Mouse (Mus musculus) T-helper 17 cell (primary cell): ENCODE measurements around the gene Morn1.

ENCODE experiments used
- in situ Hi-C, 2 experiments: fragments of 300-600 bp; cut with MboI, MseI; formaldehyde crosslinking; loops; 1 replicate in 1 of 2; 2 replicates in 1 of 2; pipeline ENCODE4 v1.15.1; 2025; ENCODE audit warnings: high pct_unique_total_duplicates in 2 of 2

The Morn1 gene

GRCm38 (mm10) chr4:155138451-155138850 is 52.1 kb downstream of the Morn1 start:
- in situ Hi-C loops = no loop called here

GRCm38 (mm10) chr4:155139281-155140045 is 53.1 kb downstream of the Morn1 start:
- in situ Hi-C loops = no loop called here

GRCm38 (mm10) chr4:155140150-155140549 is 53.8 kb downstream of the Morn1 start:
- in situ Hi-C loops = no loop called here

GRCm38 (mm10) chr4:155140795-155141265 is 54.5 kb downstream of the Morn1 start:
- in situ Hi-C loops = no loop called here

- in situ Hi-C loops = no loop called here
Observed at GRCm38 (mm10) chr4:155142836-155143235, 56.5 kb downstream of the Morn1 start.

- in situ Hi-C loops = no loop called here
Observed at GRCm38 (mm10) chr4:155143411-155143810, 57.0 kb downstream of the Morn1 start.

- in situ Hi-C loops = no loop called here
Observed at GRCm38 (mm10) chr4:155143871-155144502, 57.6 kb downstream of the Morn1 start.

GRCm38 (mm10) chr4:155144548-155145180 is 58.3 kb downstream of the Morn1 start:
- in situ Hi-C loops = loop anchor here in 1 of 2 experiments (5.0 kb wide), 1 partner anchor 47 kb away; no protein-coding TSS in a partner anchor

GRCm38 (mm10) chr4:155146107-155146823 is 59.9 kb downstream of the Morn1 start:
- in situ Hi-C loops = loop anchor here in 1 of 2 experiments (5.0 kb wide), 1 partner anchor 49 kb away; no protein-coding TSS in a partner anchor

GRCm38 (mm10) chr4:155148453-155148852 is 62.1 kb downstream of the Morn1 start:
- in situ Hi-C loops = loop anchor here in 1 of 2 experiments (5.0 kb wide), 1 partner anchor 51 kb away; no protein-coding TSS in a partner anchor

- in situ Hi-C loops = loop anchor here in 1 of 2 experiments (5.0 kb wide), 1 partner anchor 52 kb away; no protein-coding TSS in a partner anchor
Observed at GRCm38 (mm10) chr4:155148910-155149698, 62.7 kb downstream of the Morn1 start.

- in situ Hi-C loops = loop anchor here in 1 of 2 experiments (5.0 kb wide), 1 partner anchor 53 kb away; no protein-coding TSS in a partner anchor
Observed at GRCm38 (mm10) chr4:155149941-155150275, 63.5 kb downstream of the Morn1 start.

GRCm38 (mm10) chr4:155150276-155151113 is 64.1 kb downstream of the Morn1 start:
- in situ Hi-C loops = no loop called here

- in situ Hi-C loops = no loop called here
Observed at GRCm38 (mm10) chr4:155151221-155151788, 64.9 kb downstream of the Morn1 start.

- in situ Hi-C loops = no loop called here
Observed at GRCm38 (mm10) chr4:155151845-155152244, 65.5 kb downstream of the Morn1 start.

- in situ Hi-C loops = no loop called here
Observed at GRCm38 (mm10) chr4:155152476-155152875, 66.1 kb downstream of the Morn1 start.

- in situ Hi-C loops = no loop called here
Observed at GRCm38 (mm10) chr4:155153389-155154072, 67.2 kb downstream of the Morn1 start.

- in situ Hi-C loops = no loop called here
Observed at GRCm38 (mm10) chr4:155154986-155155385, 68.6 kb downstream of the Morn1 start.

GRCm38 (mm10) chr4:155156734-155157133 is 70.4 kb downstream of the Morn1 start:
- in situ Hi-C loops = no loop called here
